Mouse (Mus musculus): ENCODE measurements at regions not wholly inside any gene's neighbourhood (a gene's known extent, or its start where the extent isn't known, plus 50 kb on each side); places are given as distances from the start of the nearest gene placed in this dataset.
"Not testable (repeated sequence)": the region's sequence is repeated elsewhere in the genome, so short reads cannot be mapped to it uniquely, and the experiment has no call there.

- H3K36me3 ChIP-seq (ENCODE audit: control insufficient read depth, insufficient read depth, low read length): not testable (repeated sequence)
These were observed 213.6 kb downstream of the Gm31371 start for GRCm38 (mm10) chr8:20116785-20117184.

GRCm38 (mm10) chr8:20119581-20119980 lies 216.4 kb downstream of the Gm31371 start:
- not testable (repeated sequence) for H3K27me3 ChIP-seq (ENCODE audit: control insufficient read depth, insufficient read depth, low read length); H3K9me3 ChIP-seq (ENCODE audit: control insufficient read depth, low read length); H3K36me3 ChIP-seq (ENCODE audit: control insufficient read depth, insufficient read depth, low read length); H3K4me3 ChIP-seq (replicated peaks; ENCODE audit: low read depth, low read length); H3K27ac ChIP-seq (replicated peaks; ENCODE audit: low read depth, low read length); ATAC-seq (ENCODE audit: low FRiP score, low TSS enrichment); H3K9ac ChIP-seq (replicated peaks; ENCODE audit: low read length); H3K4me1 ChIP-seq (ENCODE audit: control insufficient read depth, insufficient read depth, low read length); H3K4me2 ChIP-seq (ENCODE audit: low read length); DNase-seq
- 74% methylated on average over 4 of the region's 4 CpGs for WGBS

More at GRCm38 (mm10) chr8:20116785-20117184, 213.6 kb downstream of the Gm31371 start:
- not testable (repeated sequence) for H3K27ac ChIP-seq (replicated peaks; ENCODE audit: low read depth, low read length); H3K4me3 ChIP-seq (replicated peaks; ENCODE audit: low read depth, low read length); H3K9me3 ChIP-seq (ENCODE audit: control insufficient read depth, low read length); H3K9ac ChIP-seq (replicated peaks; ENCODE audit: low read length); DNase-seq; H3K4me2 ChIP-seq (ENCODE audit: low read length); H3K27me3 ChIP-seq (ENCODE audit: control insufficient read depth, insufficient read depth, low read length); ATAC-seq (ENCODE audit: low FRiP score, low TSS enrichment); H3K4me1 ChIP-seq (ENCODE audit: control insufficient read depth, insufficient read depth, low read length)
- WGBS: 83% methylated on average over 2 of the region's 2 CpGs

GRCm38 (mm10) chr8:20120186-20120585 lies 217.0 kb downstream of the Gm31371 start:
- ATAC-seq (ENCODE audit: low FRiP score, low TSS enrichment); H3K4me3 ChIP-seq (replicated peaks; ENCODE audit: low read depth, low read length); H3K4me1 ChIP-seq (ENCODE audit: control insufficient read depth, insufficient read depth, low read length); H3K27me3 ChIP-seq (ENCODE audit: control insufficient read depth, insufficient read depth, low read length); H3K9ac ChIP-seq (replicated peaks; ENCODE audit: low read length); DNase-seq; H3K36me3 ChIP-seq (ENCODE audit: control insufficient read depth, insufficient read depth, low read length); H3K27ac ChIP-seq (replicated peaks; ENCODE audit: low read depth, low read length); H3K9me3 ChIP-seq (ENCODE audit: control insufficient read depth, low read length); H3K4me2 ChIP-seq (ENCODE audit: low read length): not testable (repeated sequence)
- 90% methylated on average over 2 of the region's 2 CpGs for WGBS

- not testable (repeated sequence) for H3K9ac ChIP-seq (replicated peaks; ENCODE audit: low read length); DNase-seq
These were observed 218.3 kb downstream of the Gm31371 start for GRCm38 (mm10) chr8:20121391-20121909.

GRCm38 (mm10) chr8:20122067-20122925 lies 219.1 kb downstream of the Gm31371 start:
- H3K4me2 ChIP-seq (ENCODE audit: low read length): peak overlapping the region; percentile 32
- not testable (repeated sequence) for H3K9me3 ChIP-seq (ENCODE audit: control insufficient read depth, low read length); H3K27me3 ChIP-seq (ENCODE audit: control insufficient read depth, insufficient read depth, low read length); H3K4me1 ChIP-seq (ENCODE audit: control insufficient read depth, insufficient read depth, low read length); H3K36me3 ChIP-seq (ENCODE audit: control insufficient read depth, insufficient read depth, low read length)
- DNase-seq (peak; percentile 97), ATAC-seq (ENCODE audit: low FRiP score, low TSS enrichment) (peak; percentile 99)
- 9% methylated on average over 61 of the region's 72 CpGs for WGBS
- H3K27ac ChIP-seq (replicated peaks; ENCODE audit: low read depth, low read length): peak overlapping the region; percentile 77
- H3K9ac ChIP-seq (replicated peaks; ENCODE audit: low read length): peak overlapping the region; percentile 71
- peak overlapping the region; percentile 49 for H3K4me3 ChIP-seq (replicated peaks; ENCODE audit: low read depth, low read length)

More at GRCm38 (mm10) chr8:20121391-20121909, 218.3 kb downstream of the Gm31371 start:
- not testable (repeated sequence) for H3K4me3 ChIP-seq (replicated peaks; ENCODE audit: low read depth, low read length); H3K4me1 ChIP-seq (ENCODE audit: control insufficient read depth, insufficient read depth, low read length); H3K36me3 ChIP-seq (ENCODE audit: control insufficient read depth, insufficient read depth, low read length); H3K4me2 ChIP-seq (ENCODE audit: low read length); H3K27ac ChIP-seq (replicated peaks; ENCODE audit: low read depth, low read length); ATAC-seq (ENCODE audit: low FRiP score, low TSS enrichment); H3K27me3 ChIP-seq (ENCODE audit: control insufficient read depth, insufficient read depth, low read length); H3K9me3 ChIP-seq (ENCODE audit: control insufficient read depth, low read length)
- WGBS: 95% methylated on average over 10 of the region's 11 CpGs

- 85% methylated on average over 5 of the region's 5 CpGs for WGBS
- DNase-seq: not testable (repeated sequence)
These were observed 220.4 kb downstream of the Gm31371 start for GRCm38 (mm10) chr8:20123545-20123944.

GRCm38 (mm10) chr8:20135626-20136025 lies 227.4 kb downstream of the Gm15319 start:
- not testable (repeated sequence) for H3K4me3 ChIP-seq (replicated peaks; ENCODE audit: low read depth, low read length); H3K27me3 ChIP-seq (ENCODE audit: control insufficient read depth, insufficient read depth, low read length); ATAC-seq (ENCODE audit: low FRiP score, low TSS enrichment); H3K4me1 ChIP-seq (ENCODE audit: control insufficient read depth, insufficient read depth, low read length); H3K36me3 ChIP-seq (ENCODE audit: control insufficient read depth, insufficient read depth, low read length); H3K9me3 ChIP-seq (ENCODE audit: control insufficient read depth, low read length); H3K9ac ChIP-seq (replicated peaks; ENCODE audit: low read length); DNase-seq; H3K27ac ChIP-seq (replicated peaks; ENCODE audit: low read depth, low read length); H3K4me2 ChIP-seq (ENCODE audit: low read length)
- WGBS: no CpG with 5 or more reads among the region's 1 CpGs

More at GRCm38 (mm10) chr8:20123545-20123944, 220.4 kb downstream of the Gm31371 start:
- H3K9ac ChIP-seq (replicated peaks; ENCODE audit: low read length); H3K9me3 ChIP-seq (ENCODE audit: control insufficient read depth, low read length); H3K36me3 ChIP-seq (ENCODE audit: control insufficient read depth, insufficient read depth, low read length); ATAC-seq (ENCODE audit: low FRiP score, low TSS enrichment); H3K4me1 ChIP-seq (ENCODE audit: control insufficient read depth, insufficient read depth, low read length); H3K4me3 ChIP-seq (replicated peaks; ENCODE audit: low read depth, low read length); H3K27ac ChIP-seq (replicated peaks; ENCODE audit: low read depth, low read length); H3K27me3 ChIP-seq (ENCODE audit: control insufficient read depth, insufficient read depth, low read length): not testable (repeated sequence)
- H3K4me2 ChIP-seq (ENCODE audit: low read length): peak overlapping the region; percentile 35; the same call in 1 of the 2 replicates

- not testable (repeated sequence) for H3K27ac ChIP-seq (replicated peaks; ENCODE audit: low read depth, low read length); ATAC-seq (ENCODE audit: low FRiP score, low TSS enrichment)
These were observed 217.6 kb downstream of the Gm15319 start for GRCm38 (mm10) chr8:20145436-20145835.

More at GRCm38 (mm10) chr8:20145436-20145835, 217.6 kb downstream of the Gm15319 start:
- DNase-seq; H3K27me3 ChIP-seq (ENCODE audit: control insufficient read depth, insufficient read depth, low read length); H3K4me1 ChIP-seq (ENCODE audit: control insufficient read depth, insufficient read depth, low read length); H3K36me3 ChIP-seq (ENCODE audit: control insufficient read depth, insufficient read depth, low read length); H3K9ac ChIP-seq (replicated peaks; ENCODE audit: low read length); H3K4me2 ChIP-seq (ENCODE audit: low read length); H3K4me3 ChIP-seq (replicated peaks; ENCODE audit: low read depth, low read length); H3K9me3 ChIP-seq (ENCODE audit: control insufficient read depth, low read length): not testable (repeated sequence)
- 89% methylated on average over 4 of the region's 4 CpGs for WGBS

Data from midbrain, embryonic 14.5 days (tissue).